Mouse (Mus musculus): ENCODE measurements around the gene Shd.

DNA sequence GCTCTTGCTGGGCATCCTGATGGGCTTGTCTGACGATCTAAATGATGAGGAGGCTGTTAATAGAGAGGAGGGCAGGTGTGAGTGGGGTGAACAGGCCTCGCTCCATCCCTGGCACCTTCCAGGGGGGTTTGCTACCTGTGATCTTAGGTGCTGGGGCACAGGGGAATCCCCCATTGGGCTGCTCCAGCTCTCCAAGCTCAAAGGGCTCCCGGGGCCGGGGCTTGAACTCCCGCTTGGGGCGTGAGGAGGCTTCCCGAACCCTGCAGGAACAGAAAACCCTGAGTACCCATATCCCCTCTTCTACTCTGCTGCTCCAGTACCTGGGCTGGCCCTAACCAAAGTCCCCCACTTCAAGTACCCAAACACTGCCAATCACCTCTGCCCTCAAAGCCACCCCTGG, 47.6 kb downstream of the Shd start:
- no peak for TF ChIP-seq CTCF (IDR thresholded peaks at IDR 0.05; ENCODE audit: borderline replicate concordance, insufficient read depth, low read depth, low read length)
- no peak for TF ChIP-seq POLR2A (IDR thresholded peaks at IDR 0.05; ENCODE audit: borderline replicate concordance, insufficient read depth, low read length)
